Mouse (Mus musculus) midbrain, embryonic 12.5 days (tissue): ENCODE measurements around the gene Ano2. TPM values are rescaled to one million over a fixed set of nuclear protein-coding genes. Genes with fewer than 3 reads are reported as not detected.

Experiments
- polyA plus RNA-seq: library from polyadenylated mRNA; unstranded; fragments of >200 nt; fragmentation: Nextera tagmentation; extraction: Ambion mirVana; gene quantifications from 2 replicates; pipeline ENCODE4 v1.2.1, GENCODE M21; 2016

Ano2 gene
- polyA plus RNA-seq, 1 experiment from 2014 or later, result 0.06 TPM

Other genes starting within 250 kb of the Ano2 start
- 35.5 and 38.5 TPM in 2 replicates for gene Cd9, start 195.6 kb upstream of the Ano2 start, polyA plus RNA-seq
- 11.3 and 15.3 TPM in 2 replicates for gene Vwf, start 143.6 kb upstream of the Ano2 start, polyA plus RNA-seq